Mouse (Mus musculus) brain, embryonic 14.5 days (tissue): ENCODE results near the gene Rab11fip5.

Experiments
- CTCF ChIP-seq: fragments of 200-500 bp; IDR thresholded peaks from 2 replicates; pipeline ENCODE4 v1.5.1; 2012; ENCODE audit warnings: inconsistent platforms, mild to moderate bottlenecking, moderate library complexity, borderline replicate concordance; ENCODE audit not compliant: insufficient read depth, insufficient read length; ENCODE audit errors: extremely low read depth
- POLR2A ChIP-seq: fragments of 200-500 bp; IDR thresholded peaks from 2 replicates; pipeline ENCODE4 v1.6.1; 2012; ENCODE audit warnings: mild to moderate bottlenecking, inconsistent platforms, borderline replicate concordance; ENCODE audit not compliant: poor library complexity, insufficient read depth, insufficient read length, severe bottlenecking; ENCODE audit errors: extremely low read depth

DNA sequence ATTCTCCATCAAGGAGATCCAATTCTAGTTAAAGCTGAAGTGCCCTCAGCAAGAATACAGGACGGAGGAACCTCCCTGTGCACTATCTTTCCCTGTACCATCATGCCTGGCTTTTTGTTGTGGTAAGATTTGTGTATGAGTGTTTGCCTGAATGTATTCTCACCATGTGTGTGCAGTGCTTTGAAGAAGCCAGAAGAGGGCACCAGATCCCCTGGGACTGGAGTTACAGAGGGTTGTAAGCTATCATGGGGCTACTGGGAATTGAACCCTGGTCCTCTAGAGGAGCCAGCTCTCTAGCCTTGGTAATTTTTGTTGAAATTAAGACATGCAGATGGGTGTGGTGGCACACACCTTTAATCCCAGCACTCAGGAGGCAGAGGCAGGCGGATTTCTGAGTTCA is 20.9 kb upstream of the Rab11fip5 start:
- TF ChIP-seq POLR2A (no peak), CTCF (no peak)
